Mouse (Mus musculus) lung, postnatal 0 days (tissue): ENCODE results near the gene Dmd. TPM values are rescaled to one million over a fixed set of nuclear protein-coding genes. Genes with fewer than 3 reads are reported as not detected.
"Not testable (repeated sequence)": the region's sequence is repeated elsewhere in the genome, so short reads cannot be mapped to it uniquely, and the experiment has no call there.

ENCODE experiments used
- ATAC-seq: fragments of 200-750 bp; cut with Nextera tagmentation; 2 replicates; pipeline ENCODE4 v1.8.0; 2017; ENCODE audit warnings: moderate library complexity
- DNase-seq: peaks from one replicate; pipeline ENCODE4 v3.0.0-alpha.2; 2016; ENCODE audit warnings: low spot score
- H3K27ac ChIP-seq: fragments of 300-500 bp; sonication (generic); 2 replicates; pipeline ENCODE4 v1.5.1; 2014; ENCODE audit warnings: antibody characterized with exemption, mild to moderate bottlenecking, low read length, mixed read lengths
- H3K27me3 ChIP-seq: fragments of 300-500 bp; sonication (generic); replicated peaks from 2 replicates; pipeline ENCODE4 v1.6.1; 2014; ENCODE audit warnings: low read length, mixed read lengths; ENCODE audit not compliant: insufficient read depth
- H3K36me3 ChIP-seq: fragments of 300-500 bp; sonication (generic); 2 replicates; pipeline ENCODE4 v1.6.1; 2014; ENCODE audit warnings: low read length, mixed read lengths; ENCODE audit not compliant: insufficient read depth
- H3K4me1 ChIP-seq: fragments of 300-500 bp; sonication (generic); 2 replicates; pipeline ENCODE4 v1.6.1; 2014; ENCODE audit warnings: antibody characterized with exemption, low read depth, low read length, mixed read lengths; ENCODE audit not compliant: insufficient read depth
- H3K4me2 ChIP-seq: fragments of 300-500 bp; sonication (generic); replicated peaks from 2 replicates; pipeline ENCODE4 v1.6.1; 2014; ENCODE audit warnings: low read depth, mild to moderate bottlenecking, low read length, moderate library complexity, mixed read lengths
- H3K4me3 ChIP-seq: fragments of 300-500 bp; sonication (generic); 2 replicates; pipeline ENCODE4 v1.5.1; 2014; ENCODE audit warnings: low read depth, low read length
- H3K9ac ChIP-seq: fragments of 300-500 bp; sonication (generic); replicated peaks from 2 replicates; pipeline ENCODE4 v1.6.1; 2014; ENCODE audit warnings: low read depth, mild to moderate bottlenecking
- H3K9me3 ChIP-seq: fragments of 300-500 bp; sonication (generic); 2 replicates; pipeline ENCODE4 v1.6.1; 2016; ENCODE audit warnings: low read length, mixed read lengths
- CTCF ChIP-seq: IDR thresholded peaks from 2 replicates; pipeline ENCODE4 v1.5.1; 2016; ENCODE audit warnings: antibody characterized with exemption, mild to moderate bottlenecking
- EP300 ChIP-seq: IDR thresholded peaks from 2 replicates; pipeline ENCODE4 v1.6.1; 2016; ENCODE audit warnings: antibody characterized with exemption, mild to moderate bottlenecking, control low read depth
- WGBS: fragments of 180-500 bp; shearing (Covaris S2); extraction: QIAGEN DNeasy Blood & Tissue Kit; methylation state at CpG from one replicate; pipeline ENCODE4 v1.1.7; 2014; 5-methylcytosine and 5-hydroxymethylcytosine counted together
- polyA plus RNA-seq: library from polyadenylated mRNA; unstranded; fragments of >200 nt; fragmentation: Nextera tagmentation; extraction: Ambion mirVana; gene quantifications from 2 replicates; pipeline ENCODE4 v1.2.1, GENCODE M21; 2015

Dmd gene
- polyA plus RNA-seq, 1 experiment from 2014 or later = 15.8 TPM

DNA sequence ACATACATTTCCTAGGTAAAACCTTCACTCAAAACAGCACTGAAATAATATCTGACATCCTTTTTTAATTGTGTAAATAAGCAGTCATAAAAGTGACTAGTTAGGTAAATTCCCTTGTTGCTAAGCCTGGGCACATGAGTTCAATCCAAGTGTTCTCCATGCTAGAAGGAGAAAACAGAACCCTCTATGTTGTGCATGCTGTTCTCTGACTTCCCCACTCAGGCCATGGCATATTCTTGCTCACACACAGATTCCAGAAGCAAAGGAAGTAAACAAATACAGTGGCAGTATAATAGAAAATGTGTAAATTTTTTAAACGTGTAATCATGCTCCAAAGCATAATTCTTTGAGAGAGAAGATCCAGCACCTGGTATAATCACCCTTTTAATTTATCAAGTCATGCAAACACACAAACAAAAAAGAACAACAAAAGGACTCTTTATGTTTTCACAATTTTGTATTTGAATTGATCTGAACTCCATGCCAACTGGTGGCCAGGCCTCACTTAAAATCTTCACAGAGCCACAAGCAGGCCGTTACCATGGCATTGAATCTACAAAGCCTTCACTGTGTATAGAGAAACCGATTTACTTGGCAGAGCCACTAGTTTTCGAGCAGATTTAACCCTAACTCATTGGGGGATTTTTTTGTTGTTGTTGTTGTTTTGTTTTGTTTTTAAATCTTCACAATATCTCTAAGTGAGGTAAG, 797.8 kb downstream of the Dmd start:
- 52% methylated on average over 4 of the region's 4 CpGs for WGBS
- Histone ChIP-seq H3K27me3 (no peaks in the 10 kb centered on the region), H3K27ac (no peak overlapping the region), H3K4me2 (no peak overlapping the region), H3K4me3 (no peak overlapping the region), H3K36me3 (no peaks in the 10 kb centered on the region), H3K9ac (no peak overlapping the region), H3K4me1 (no peaks in the 10 kb centered on the region), H3K9me3 (no peaks in the 10 kb centered on the region)
- DNase-seq (no peak), ATAC-seq (no peak)
- TF ChIP-seq CTCF (no peak), EP300 (no peak)

DNA sequence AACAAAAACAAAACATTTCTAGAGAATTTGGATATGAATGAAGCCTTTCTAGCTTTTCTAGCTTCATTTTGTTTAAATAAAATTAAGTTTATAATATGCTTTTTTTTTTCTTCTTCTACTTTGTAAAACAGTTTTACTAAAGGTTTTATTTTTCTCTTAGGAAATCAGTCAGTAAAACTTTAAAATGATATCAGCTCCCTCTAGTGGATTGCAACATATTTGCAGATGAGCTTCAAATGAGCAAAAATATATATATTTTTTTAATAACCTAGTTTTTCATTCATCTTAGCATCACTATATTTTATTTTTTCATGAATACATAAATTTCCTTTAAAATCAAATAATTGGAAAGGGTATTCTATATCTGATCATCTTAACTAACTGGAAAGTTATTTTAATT, 838.7 kb downstream of the Dmd start:
- DNase-seq (peak; percentile 5), ATAC-seq (no peak)
- no peak overlapping the region for H3K9ac ChIP-seq

DNA sequence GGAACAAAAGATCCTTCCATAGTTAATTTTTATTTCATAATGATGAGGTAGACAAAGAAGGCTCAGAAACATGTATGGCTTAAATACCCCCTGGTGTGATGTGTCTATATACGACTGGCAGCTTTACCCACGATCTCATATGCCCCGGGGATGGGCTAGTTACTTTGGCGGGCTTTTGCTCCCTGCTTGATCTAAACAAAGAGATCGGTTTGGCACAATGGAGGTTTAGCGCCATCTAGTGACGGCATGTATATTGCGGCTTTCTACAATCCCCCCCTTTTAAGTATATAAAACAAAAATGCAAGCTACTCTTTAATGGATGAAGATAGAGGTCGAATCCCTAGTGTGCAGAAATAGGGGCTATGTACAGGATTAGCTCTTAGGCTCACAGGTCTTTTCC, 918.8 kb downstream of the Dmd start:
- TF ChIP-seq CTCF = peak; percentile 47
- not testable (repeated sequence) for H3K27ac ChIP-seq, H3K4me3 ChIP-seq, H3K4me2 ChIP-seq, H3K9ac ChIP-seq, H3K27me3 ChIP-seq, ATAC-seq, H3K36me3 ChIP-seq, H3K4me1 ChIP-seq, H3K9me3 ChIP-seq
- 39% methylated on average over 9 of the region's 9 CpGs for WGBS
- peak; percentile 4 for DNase-seq

More for the DNA sequence above, 838.7 kb downstream of the Dmd start:
- no peaks in the 10 kb centered on the region for H3K4me1 ChIP-seq
- H3K27ac ChIP-seq = no peak overlapping the region
- no peaks in the 10 kb centered on the region for H3K36me3 ChIP-seq
- TF ChIP-seq CTCF (no peak), EP300 (no peak)
- H3K27me3 ChIP-seq = no peaks in the 10 kb centered on the region
- H3K9me3 ChIP-seq = no peaks in the 10 kb centered on the region
- no peak overlapping the region for H3K4me3 ChIP-seq
- no peak overlapping the region for H3K4me2 ChIP-seq

DNA sequence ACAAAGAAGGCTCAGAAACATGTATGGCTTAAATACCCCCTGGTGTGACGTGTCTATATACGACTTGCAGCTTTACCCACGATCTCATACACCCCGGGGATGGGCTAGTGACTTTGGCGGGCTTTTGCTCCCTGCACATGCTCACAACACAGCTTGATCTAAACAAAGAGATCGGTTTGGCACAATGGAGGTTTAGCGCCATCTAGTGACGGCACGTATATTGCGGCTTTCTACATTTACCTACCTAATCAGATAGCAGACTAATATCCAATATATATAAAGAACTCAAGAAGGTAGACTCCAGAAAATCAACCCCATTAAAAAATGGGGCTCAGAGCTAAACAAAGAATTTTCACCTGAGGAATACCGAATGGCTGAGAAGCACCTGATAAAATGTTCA, 926.7 kb downstream of the Dmd start:
- H3K4me1 ChIP-seq, DNase-seq, H3K27ac ChIP-seq, H3K27me3 ChIP-seq, H3K9ac ChIP-seq, H3K36me3 ChIP-seq, H3K4me2 ChIP-seq, ATAC-seq, H3K4me3 ChIP-seq, H3K9me3 ChIP-seq: not testable (repeated sequence)
- WGBS = 82% methylated on average over 11 of the region's 11 CpGs
- TF ChIP-seq CTCF = peak; percentile 11; the same call in 1 of the 2 replicates

DNA sequence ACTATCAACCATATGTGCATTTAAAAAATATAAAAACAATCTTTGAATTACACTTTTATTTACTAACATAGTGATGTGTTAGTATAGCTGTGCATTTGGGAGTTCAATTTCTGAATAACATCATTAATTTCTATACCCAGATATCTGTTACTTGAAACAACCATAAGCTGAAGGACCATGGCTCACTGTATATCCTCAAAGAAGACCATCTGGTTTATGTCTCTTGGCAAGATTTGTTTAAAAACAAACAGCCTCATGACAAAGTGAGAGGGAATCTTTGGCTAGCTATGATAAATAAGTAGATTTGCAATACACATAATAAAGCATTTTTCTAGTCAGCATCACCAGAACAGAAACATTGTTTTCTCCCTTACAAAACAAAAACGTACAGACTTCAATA, 1027.2 kb downstream of the Dmd start:
- TF ChIP-seq CTCF = no peak
- no peak for TF ChIP-seq EP300
- DNase-seq (no peak), ATAC-seq (no peak)
- no peaks in the 10 kb centered on the region for H3K36me3 ChIP-seq
- H3K9me3 ChIP-seq = no peaks in the 10 kb centered on the region
- no peak overlapping the region for H3K4me2 ChIP-seq
- no peak overlapping the region for H3K4me3 ChIP-seq
- H3K27me3 ChIP-seq = no peaks in the 10 kb centered on the region
- 51% methylated on average over 1 of the region's 1 CpGs for WGBS
- no peaks in the 10 kb centered on the region for H3K4me1 ChIP-seq
- no peak overlapping the region for H3K9ac ChIP-seq
- H3K27ac ChIP-seq = no peak overlapping the region

DNA sequence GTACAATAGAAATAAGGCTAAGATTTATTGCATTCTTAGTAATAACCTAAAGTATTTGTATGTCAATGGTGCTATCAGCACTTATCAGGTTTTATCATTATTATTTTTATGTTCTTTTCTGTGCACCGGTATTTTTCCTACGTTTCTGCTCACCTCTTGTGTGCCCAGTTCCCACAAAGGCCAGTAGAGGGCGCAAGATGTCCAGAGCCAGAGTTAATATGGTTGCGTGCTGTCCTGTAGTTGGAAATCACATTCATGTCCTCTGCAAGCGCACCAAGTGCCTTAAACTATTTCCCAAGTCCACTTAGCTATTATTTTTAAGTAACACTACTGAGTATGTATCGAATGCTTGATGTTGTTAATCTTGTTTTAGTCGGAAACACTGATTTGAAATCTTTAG, 1052.6 kb downstream of the Dmd start:
- 27% methylated on average over 7 of the region's 7 CpGs for WGBS
- no peak overlapping the region for H3K27ac ChIP-seq
- no peaks in the 10 kb centered on the region for H3K9me3 ChIP-seq
- no peaks in the 10 kb centered on the region for H3K4me1 ChIP-seq
- H3K27me3 ChIP-seq = no peaks in the 10 kb centered on the region
- H3K4me3 ChIP-seq = no peak overlapping the region
- H3K4me2 ChIP-seq = no peak overlapping the region
- ATAC-seq (no peak), DNase-seq (peak; percentile 11)
- no peaks in the 10 kb centered on the region for H3K36me3 ChIP-seq
- no peak overlapping the region for H3K9ac ChIP-seq
- TF ChIP-seq CTCF = peak; percentile 77
- TF ChIP-seq EP300 = no peak

DNA sequence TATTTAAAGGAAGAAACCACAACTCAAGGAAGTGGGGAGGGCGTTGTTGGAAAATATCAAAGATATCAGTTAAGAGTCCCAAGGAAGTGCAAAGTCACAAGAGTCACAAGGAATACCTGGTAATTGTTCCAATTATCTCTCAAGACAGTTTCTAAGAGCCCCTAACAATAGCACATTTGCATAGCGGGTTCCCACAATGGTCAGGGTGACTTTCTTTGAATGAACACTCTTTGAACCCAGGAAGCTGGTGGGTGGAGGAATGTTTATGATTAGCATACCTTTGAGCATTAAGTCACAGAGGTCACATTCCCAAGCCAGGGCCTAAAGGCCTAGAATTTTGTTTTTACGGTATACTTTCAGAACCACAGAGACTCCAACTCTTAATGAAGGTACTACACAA, 1113.8 kb downstream of the Dmd start:
- H3K27ac ChIP-seq, H3K9me3 ChIP-seq, ATAC-seq, H3K27me3 ChIP-seq, H3K4me2 ChIP-seq, H3K4me1 ChIP-seq, H3K36me3 ChIP-seq, H3K4me3 ChIP-seq, DNase-seq, H3K9ac ChIP-seq: not testable (repeated sequence)
- WGBS = 85% methylated on average over 3 of the region's 3 CpGs
